Mouse (Mus musculus): ENCODE results near the gene Phf1.

Phf1 gene

DNA sequence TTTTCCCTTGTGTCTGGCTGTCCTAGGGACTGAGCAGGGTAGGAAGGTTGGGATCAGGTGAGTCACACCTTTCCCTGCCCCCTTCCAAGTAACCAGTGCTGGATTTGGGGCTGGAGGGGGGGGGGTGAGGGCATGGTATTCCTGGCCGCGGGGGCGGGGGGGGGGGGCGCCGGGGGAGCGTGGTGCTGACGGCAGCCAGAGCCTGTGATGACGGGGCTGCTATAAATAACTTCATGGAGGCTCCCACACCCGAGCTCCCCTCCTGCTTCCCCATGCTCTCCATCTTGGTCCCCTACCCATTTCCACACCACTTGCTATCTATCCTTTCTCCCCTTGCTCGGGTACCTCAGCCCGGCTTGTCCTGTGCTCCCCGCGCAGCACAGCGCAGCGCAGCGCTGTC lies 20.9 kb downstream of the Phf1 start:
- Histone ChIP-seq H3K27me3 (ENCODE audit: insufficient read depth, low read length) (peaks cover 50% of the 10 kb centered on the region), H3K4me3 (replicated peaks; ENCODE audit: low read length) (no peak overlapping the region), H3K9me3 (ENCODE audit: low read length) (no peaks in the 10 kb centered on the region), H3K4me1 (replicated peaks; ENCODE audit: low read depth, low read length) (peaks cover 68% of the 10 kb centered on the region), H3K36me3 (ENCODE audit: insufficient read depth, low read length) (peaks cover 28% of the 10 kb centered on the region)
- TF ChIP-seq POU5F1 (IDR thresholded peaks at IDR 0.05; ENCODE audit: borderline replicate concordance, low read length) (no peak), CTCF (conservative IDR thresholded peaks at IDR 0.05; ENCODE audit: low read length) (no peak), NANOG (IDR thresholded peaks at IDR 0.05; ENCODE audit: borderline replicate concordance, low read length) (no peak)

DNA sequence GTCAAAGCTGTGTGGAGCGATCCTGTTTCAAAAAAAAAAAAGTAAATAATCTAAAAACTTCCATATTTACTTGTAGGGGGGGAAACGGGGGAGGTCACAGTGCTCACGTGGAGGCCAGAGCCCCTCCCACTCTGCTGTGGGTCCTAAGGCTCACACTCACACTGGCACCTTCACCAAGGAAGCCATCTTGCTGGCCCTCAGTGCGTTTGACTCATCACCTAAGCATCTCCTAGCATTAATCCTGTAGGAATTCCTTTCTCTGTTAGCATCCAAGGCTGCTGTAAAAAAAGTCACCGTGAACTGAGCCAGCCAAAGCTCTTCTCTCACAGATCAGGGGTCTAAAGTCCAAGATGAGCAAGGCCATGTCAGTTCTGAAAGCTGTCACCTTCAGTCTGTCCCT lies 23.5 kb downstream of the Phf1 start:
- no peak for TF ChIP-seq CTCF (conservative IDR thresholded peaks at IDR 0.05; ENCODE audit: low read length)
- Histone ChIP-seq H3K4me3 (replicated peaks; ENCODE audit: low read length) (no peak overlapping the region), H3K9me3 (ENCODE audit: low read length) (no peaks in the 10 kb centered on the region), H3K36me3 (ENCODE audit: insufficient read depth, low read length) (peaks cover 46% of the 10 kb centered on the region), H3K4me1 (replicated peaks; ENCODE audit: low read depth, low read length) (peaks cover 75% of the 10 kb centered on the region), H3K27me3 (ENCODE audit: insufficient read depth, low read length) (peaks cover 46% of the 10 kb centered on the region)

DNA sequence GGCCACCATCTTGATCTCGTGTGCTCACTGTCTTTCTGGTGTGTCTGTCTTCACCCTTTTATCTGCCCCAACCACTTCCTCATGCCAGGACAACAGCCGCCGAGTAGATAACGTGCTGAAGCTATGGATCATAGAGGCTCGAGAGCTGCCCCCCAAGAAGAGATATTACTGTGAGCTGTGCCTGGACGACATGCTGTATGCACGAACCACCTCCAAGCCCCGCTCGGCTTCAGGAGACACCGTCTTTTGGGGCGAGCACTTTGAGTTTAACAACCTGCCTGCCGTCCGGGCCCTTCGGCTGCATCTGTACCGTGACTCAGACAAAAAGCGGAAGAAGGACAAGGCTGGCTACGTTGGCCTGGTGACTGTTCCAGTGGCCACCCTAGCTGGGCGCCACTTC lies 24.0 kb downstream of the Phf1 start:
- Histone ChIP-seq H3K27me3 (ENCODE audit: insufficient read depth, low read length) (peaks cover 48% of the 10 kb centered on the region), H3K9me3 (ENCODE audit: low read length) (no peaks in the 10 kb centered on the region), H3K4me3 (replicated peaks; ENCODE audit: low read length) (0 out of 2 replicates have a peak overlapping the region, but pooled peaks have one; percentile 35), H3K4me1 (replicated peaks; ENCODE audit: low read depth, low read length) (peaks cover 76% of the 10 kb centered on the region), H3K36me3 (ENCODE audit: insufficient read depth, low read length) (peaks cover 48% of the 10 kb centered on the region)
- TF ChIP-seq NANOG (IDR thresholded peaks at IDR 0.05; ENCODE audit: borderline replicate concordance, low read length) (no peak), CTCF (conservative IDR thresholded peaks at IDR 0.05; ENCODE audit: low read length) (no peak), POU5F1 (IDR thresholded peaks at IDR 0.05; ENCODE audit: borderline replicate concordance, low read length) (no peak)

DNA sequence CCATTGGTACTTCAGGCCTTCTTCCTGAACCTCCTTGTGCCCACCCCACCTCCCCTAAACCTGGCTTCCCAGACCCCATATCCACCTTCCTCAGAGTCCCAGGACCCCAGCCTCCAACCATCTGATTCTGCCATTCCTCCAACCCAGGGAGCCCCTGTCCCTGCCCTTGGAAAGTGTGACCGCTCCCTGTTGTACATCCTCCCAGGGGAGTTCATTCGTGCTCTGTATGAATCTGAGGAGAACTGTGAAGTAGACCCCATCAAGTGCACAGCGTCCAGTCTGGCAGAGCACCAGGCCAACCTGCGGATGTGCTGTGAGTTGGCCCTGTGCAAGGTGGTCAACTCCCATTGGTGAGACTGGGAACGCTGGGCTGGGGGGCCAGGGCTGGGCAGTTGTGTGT lies 25.0 kb downstream of the Phf1 start:
- H3K4me1 ChIP-seq (replicated peaks; ENCODE audit: low read depth, low read length): peaks cover 73% of the 10 kb centered on the region
- no peak overlapping the region for H3K4me3 ChIP-seq (replicated peaks; ENCODE audit: low read length)
- TF ChIP-seq CTCF (conservative IDR thresholded peaks at IDR 0.05; ENCODE audit: low read length) (no peak), POU5F1 (IDR thresholded peaks at IDR 0.05; ENCODE audit: borderline replicate concordance, low read length) (no peak)
- no peaks in the 10 kb centered on the region for H3K9me3 ChIP-seq (ENCODE audit: low read length)
- peaks cover 48% of the 10 kb centered on the region for H3K36me3 ChIP-seq (ENCODE audit: insufficient read depth, low read length)
- H3K27me3 ChIP-seq (ENCODE audit: insufficient read depth, low read length): peaks cover 43% of the 10 kb centered on the region

DNA sequence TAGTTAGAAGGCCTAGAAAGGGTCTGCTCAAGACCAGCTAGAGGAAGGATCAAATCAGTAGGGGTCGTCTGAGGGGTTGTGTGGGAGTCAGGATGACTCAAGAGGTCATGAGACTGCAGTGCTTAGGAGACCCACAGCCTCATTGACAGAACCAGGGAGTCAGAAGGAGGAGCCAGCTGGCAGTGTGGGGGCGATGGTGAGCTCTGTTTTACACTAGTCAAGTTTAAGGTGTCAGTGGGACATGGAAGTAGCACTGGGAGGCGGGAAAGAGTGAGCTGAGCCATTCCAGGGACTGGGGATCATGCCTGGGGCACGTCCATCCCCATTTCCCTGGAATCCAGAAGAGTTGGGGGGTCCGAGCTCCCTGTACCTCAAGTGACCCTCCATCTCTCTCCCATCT lies 26.0 kb downstream of the Phf1 start:
- Histone ChIP-seq H3K36me3 (ENCODE audit: insufficient read depth, low read length) (peaks cover 55% of the 10 kb centered on the region), H3K4me3 (replicated peaks; ENCODE audit: low read length) (no peak overlapping the region), H3K27me3 (ENCODE audit: insufficient read depth, low read length) (peaks cover 37% of the 10 kb centered on the region), H3K9me3 (ENCODE audit: low read length) (no peaks in the 10 kb centered on the region), H3K4me1 (replicated peaks; ENCODE audit: low read depth, low read length) (peaks cover 65% of the 10 kb centered on the region)
- TF ChIP-seq CTCF (conservative IDR thresholded peaks at IDR 0.05; ENCODE audit: low read length) (no peak), NANOG (IDR thresholded peaks at IDR 0.05; ENCODE audit: borderline replicate concordance, low read length) (no peak), POU5F1 (IDR thresholded peaks at IDR 0.05; ENCODE audit: borderline replicate concordance, low read length) (no peak)

DNA sequence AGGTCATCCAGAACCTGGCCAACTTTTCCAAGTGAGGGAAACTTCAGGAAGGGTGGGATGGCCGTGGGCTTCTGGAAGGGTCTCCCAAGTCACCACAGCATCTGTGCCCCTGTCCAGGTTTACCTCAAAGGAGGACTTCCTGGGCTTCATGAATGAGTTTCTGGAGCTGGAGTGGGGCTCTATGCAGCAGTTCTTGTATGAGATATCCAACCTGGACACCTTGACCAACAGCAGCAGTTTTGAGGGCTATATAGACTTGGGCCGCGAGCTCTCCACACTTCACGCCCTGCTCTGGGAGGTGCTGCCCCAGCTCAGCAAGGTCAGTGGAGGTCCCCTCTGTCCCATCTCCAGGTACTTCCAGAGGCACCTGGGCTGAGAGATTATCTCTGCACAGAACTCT lies 27.0 kb downstream of the Phf1 start:
- no peaks in the 10 kb centered on the region for H3K9me3 ChIP-seq (ENCODE audit: low read length)
- TF ChIP-seq CTCF (conservative IDR thresholded peaks at IDR 0.05; ENCODE audit: low read length) (no peak), NANOG (IDR thresholded peaks at IDR 0.05; ENCODE audit: borderline replicate concordance, low read length) (no peak), POU5F1 (IDR thresholded peaks at IDR 0.05; ENCODE audit: borderline replicate concordance, low read length) (no peak)
- peaks cover 32% of the 10 kb centered on the region for H3K27me3 ChIP-seq (ENCODE audit: insufficient read depth, low read length)
- H3K4me3 ChIP-seq (replicated peaks; ENCODE audit: low read length): no peak overlapping the region
- H3K36me3 ChIP-seq (ENCODE audit: insufficient read depth, low read length): peaks cover 57% of the 10 kb centered on the region
- peaks cover 67% of the 10 kb centered on the region for H3K4me1 ChIP-seq (replicated peaks; ENCODE audit: low read depth, low read length)

DNA sequence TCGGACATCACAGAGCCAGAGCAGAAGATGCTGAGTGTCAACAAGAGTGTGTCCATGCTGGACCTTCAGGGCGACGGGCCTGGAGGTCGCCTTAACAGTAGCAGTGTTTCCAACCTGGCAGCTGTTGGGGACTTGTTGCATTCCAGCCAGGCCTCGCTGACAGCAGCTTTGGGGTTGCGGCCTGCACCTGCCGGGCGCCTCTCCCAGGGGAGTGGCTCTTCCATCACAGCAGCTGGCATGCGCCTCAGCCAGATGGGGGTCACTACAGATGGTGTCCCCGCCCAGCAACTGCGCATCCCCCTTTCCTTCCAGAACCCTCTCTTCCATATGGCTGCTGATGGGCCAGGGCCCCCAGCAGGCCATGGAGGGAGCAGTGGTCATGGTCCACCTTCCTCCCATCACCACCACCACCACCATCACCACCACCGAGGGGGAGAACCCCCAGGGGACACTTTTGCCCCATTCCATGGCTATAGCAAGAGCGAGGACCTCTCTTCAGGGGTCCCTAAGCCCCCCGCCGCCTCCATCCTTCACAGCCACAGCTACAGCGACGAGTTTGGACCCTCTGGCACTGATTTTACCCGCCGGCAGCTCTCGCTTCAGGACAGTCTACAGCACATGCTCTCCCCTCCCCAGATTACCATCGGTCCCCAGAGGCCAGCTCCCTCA lies 28.9 kb downstream of the Phf1 start:
- peaks cover 33% of the 10 kb centered on the region for H3K27me3 ChIP-seq (ENCODE audit: insufficient read depth, low read length)
- no peaks in the 10 kb centered on the region for H3K9me3 ChIP-seq (ENCODE audit: low read length)
- peak overlapping the region; percentile 60 for H3K4me3 ChIP-seq (replicated peaks; ENCODE audit: low read length)
- peaks cover 51% of the 10 kb centered on the region for H3K36me3 ChIP-seq (ENCODE audit: insufficient read depth, low read length)
- TF ChIP-seq CTCF (conservative IDR thresholded peaks at IDR 0.05; ENCODE audit: low read length): no peak
- TF ChIP-seq POU5F1 (IDR thresholded peaks at IDR 0.05; ENCODE audit: borderline replicate concordance, low read length): no peak
- no peak for TF ChIP-seq NANOG (IDR thresholded peaks at IDR 0.05; ENCODE audit: borderline replicate concordance, low read length)
- H3K4me1 ChIP-seq (replicated peaks; ENCODE audit: low read depth, low read length): peaks cover 70% of the 10 kb centered on the region

DNA sequence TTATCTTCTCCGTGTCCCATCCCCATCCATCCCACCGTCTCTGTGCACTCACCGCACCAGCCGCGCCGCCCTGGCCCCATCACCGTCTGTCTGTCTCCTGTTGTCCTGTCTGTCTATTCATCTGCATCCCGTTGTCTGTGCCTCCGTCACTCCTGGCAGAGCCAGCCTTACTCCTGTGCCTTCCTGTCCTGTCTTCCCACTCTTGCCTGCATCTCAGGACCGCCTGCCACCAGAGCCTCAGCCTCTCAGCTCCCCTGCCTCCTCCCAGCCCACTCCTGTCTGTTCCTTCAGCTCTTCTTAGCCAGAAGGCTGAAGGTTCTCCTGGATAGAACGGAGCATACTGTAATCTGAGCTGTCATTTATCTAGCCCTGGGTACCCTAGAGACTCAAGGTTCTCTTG lies 34.1 kb downstream of the Phf1 start:
- no peaks in the 10 kb centered on the region for H3K9me3 ChIP-seq (ENCODE audit: low read length)
- H3K4me3 ChIP-seq (replicated peaks; ENCODE audit: low read length): peak overlapping the region; percentile 29
- TF ChIP-seq CTCF (conservative IDR thresholded peaks at IDR 0.05; ENCODE audit: low read length) (no peak), NANOG (IDR thresholded peaks at IDR 0.05; ENCODE audit: borderline replicate concordance, low read length) (no peak)
- H3K27me3 ChIP-seq (ENCODE audit: insufficient read depth, low read length): peaks cover 11% of the 10 kb centered on the region
- H3K4me1 ChIP-seq (replicated peaks; ENCODE audit: low read depth, low read length): peaks cover 59% of the 10 kb centered on the region
- H3K36me3 ChIP-seq (ENCODE audit: insufficient read depth, low read length): peaks cover 23% of the 10 kb centered on the region; the same call in 1 of the 2 replicates

DNA sequence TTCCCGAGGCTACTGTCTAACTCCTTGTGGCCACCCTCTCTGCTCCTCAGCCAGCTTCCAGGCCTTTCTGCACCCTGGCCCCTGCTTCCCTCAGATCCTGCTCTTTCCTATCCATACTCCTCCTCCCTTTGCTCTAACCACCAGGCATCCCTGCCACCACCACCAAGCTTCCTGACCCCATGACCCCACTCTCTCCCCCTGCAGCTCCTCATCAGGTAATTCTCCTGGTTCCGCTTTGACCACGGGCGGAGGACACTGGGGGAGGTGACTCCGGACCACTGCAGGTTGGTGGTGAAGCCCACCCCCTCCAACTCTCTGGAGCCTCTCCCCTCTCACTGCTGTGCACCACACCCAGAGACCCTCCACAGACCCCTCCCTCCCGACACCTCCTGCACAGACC lies 34.6 kb downstream of the Phf1 start:
- Histone ChIP-seq H3K4me3 (replicated peaks; ENCODE audit: low read length) (no peak overlapping the region), H3K36me3 (ENCODE audit: insufficient read depth, low read length) (peaks cover 23% of the 10 kb centered on the region; the same call in 1 of the 2 replicates), H3K27me3 (ENCODE audit: insufficient read depth, low read length) (peaks cover 10% of the 10 kb centered on the region), H3K9me3 (ENCODE audit: low read length) (no peaks in the 10 kb centered on the region), H3K4me1 (replicated peaks; ENCODE audit: low read depth, low read length) (peaks cover 62% of the 10 kb centered on the region)
- TF ChIP-seq CTCF (conservative IDR thresholded peaks at IDR 0.05; ENCODE audit: low read length) (no peak), POU5F1 (IDR thresholded peaks at IDR 0.05; ENCODE audit: borderline replicate concordance, low read length) (no peak), NANOG (IDR thresholded peaks at IDR 0.05; ENCODE audit: borderline replicate concordance, low read length) (no peak)

Data from E14TG2a.4 (cell line).